Mouse (Mus musculus): ENCODE results near the gene Car1. TPM values are rescaled to one million over a fixed set of nuclear protein-coding genes. Genes with fewer than 3 reads are reported as not detected.
"Not testable (repeated sequence)": the region's sequence is repeated elsewhere in the genome, so short reads cannot be mapped to it uniquely, and the experiment has no call there.

The Car1 gene
- total RNA-seq (2021), result under 1 TPM in 1 of 2 experiments, not detected in 1; 0.33 TPM
- long read RNA-seq, experiment 1, partial matches to known transcripts, result 0 of 1 reads
- long read RNA-seq, experiment 1, other reads (novel, unspliced or antisense), result 1 of 1 reads
- long read RNA-seq, experiment 2, partial matches to known transcripts, result 0 of 5 reads
- long read RNA-seq, experiment 2, other reads (novel, unspliced or antisense), result 5 of 5 reads

GRCm38 (mm10) chr3:14808211-14808610, at the start of gene Car1:
Gene Car1 (minus strand): TSS chr3:14808368.
- no peak for DNase-seq

DNA sequence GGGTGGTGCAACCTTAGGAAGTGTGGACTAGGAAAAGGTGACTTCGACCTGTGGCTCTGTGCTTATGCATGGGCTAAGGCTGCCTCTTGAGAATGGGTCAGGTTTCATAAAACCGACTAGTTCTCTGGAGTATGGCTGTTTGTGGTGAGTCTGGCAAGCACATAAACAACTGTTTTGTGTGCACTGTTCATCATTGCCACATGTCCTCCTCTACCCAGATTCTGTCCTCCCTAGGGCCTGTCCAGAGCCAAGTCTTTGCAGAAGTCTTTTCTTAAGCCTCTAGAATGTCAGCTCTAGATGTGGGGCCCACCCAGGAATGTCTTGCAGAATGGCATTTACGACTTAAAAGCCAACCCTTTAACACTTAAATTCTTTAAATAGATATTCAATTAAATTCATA, 49.7 kb upstream of the Car1 start:
- DNase-seq, result no peak

GRCm38 (mm10) chr3:14854446-14854845, 46.3 kb upstream of the Car1 start:
- no peak for DNase-seq

- DNase-seq, result no peak
Observed at GRCm38 (mm10) chr3:14853966-14854365, 45.8 kb upstream of the Car1 start.

DNA sequence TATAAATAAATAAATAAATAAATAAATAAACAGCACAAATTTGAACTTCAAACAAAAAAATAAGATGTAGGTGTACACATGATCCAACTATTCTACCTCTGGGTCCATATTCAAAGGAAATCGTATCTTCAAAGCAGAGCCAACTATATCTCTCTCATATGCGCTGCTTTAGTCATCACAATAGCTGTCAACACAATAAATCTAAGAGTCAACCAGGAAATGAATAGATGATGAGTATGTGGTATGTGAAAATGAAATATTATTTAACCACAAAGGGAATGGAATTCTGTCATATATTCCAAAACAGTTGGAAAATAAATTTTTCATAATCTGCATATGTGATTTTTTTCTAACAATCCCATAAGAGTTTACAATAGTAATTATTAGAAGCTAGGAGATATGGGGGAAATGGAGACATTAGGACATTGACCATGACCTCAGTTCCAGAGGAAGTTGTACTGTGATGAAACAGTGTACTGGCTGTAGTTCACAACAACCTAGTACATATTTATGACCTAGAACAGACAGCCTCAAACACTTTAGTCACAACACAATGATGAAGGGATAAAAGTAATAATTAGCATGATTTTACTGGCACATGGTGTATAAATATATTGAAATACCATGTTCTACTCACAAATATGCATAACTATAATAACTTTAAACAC, 40.6 kb upstream of the Car1 start:
- no peak for DNase-seq

DNA sequence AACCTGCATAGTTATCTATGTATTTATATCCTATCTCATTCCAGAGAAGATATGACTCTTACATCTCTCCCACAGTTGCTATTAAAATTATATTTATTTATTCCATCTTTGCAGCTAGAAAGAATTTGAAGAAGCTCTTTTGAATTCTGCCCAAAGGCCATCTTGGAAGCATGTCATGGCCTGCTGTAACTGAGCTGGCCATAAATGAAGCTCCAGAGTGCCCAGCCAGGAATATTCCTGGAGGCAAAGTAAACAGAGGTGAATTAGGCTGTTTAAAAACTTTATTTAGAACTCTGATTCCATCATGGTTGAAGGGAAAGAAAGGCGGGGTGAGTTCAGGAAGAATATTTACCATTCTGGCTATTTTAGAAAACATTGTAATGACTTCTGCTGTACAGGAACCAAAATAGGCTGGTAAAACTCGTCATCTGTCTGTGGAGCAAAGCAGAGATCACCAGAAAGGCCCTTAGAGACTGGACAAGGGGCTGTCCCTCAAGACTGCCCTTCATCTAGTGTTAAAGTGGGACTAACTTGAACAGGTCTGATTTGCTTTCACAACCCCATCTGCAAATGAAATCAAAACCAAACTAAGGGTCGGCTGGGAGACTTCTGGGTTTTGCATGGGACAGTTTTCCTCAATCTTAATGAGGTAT, 31.4 kb upstream of the Car1 start:
- DNase-seq, result no peak

GRCm38 (mm10) chr3:14838936-14839335, 30.8 kb upstream of the Car1 start:
- DNase-seq, result no peak

- no peak for DNase-seq
Observed at GRCm38 (mm10) chr3:14832766-14833165, 24.6 kb upstream of the Car1 start.

GRCm38 (mm10) chr3:14831219-14831835, 23.2 kb upstream of the Car1 start:
- DNase-seq, result no peak

- no peak for DNase-seq
Observed at GRCm38 (mm10) chr3:14828896-14829295, 20.7 kb upstream of the Car1 start.

DNA sequence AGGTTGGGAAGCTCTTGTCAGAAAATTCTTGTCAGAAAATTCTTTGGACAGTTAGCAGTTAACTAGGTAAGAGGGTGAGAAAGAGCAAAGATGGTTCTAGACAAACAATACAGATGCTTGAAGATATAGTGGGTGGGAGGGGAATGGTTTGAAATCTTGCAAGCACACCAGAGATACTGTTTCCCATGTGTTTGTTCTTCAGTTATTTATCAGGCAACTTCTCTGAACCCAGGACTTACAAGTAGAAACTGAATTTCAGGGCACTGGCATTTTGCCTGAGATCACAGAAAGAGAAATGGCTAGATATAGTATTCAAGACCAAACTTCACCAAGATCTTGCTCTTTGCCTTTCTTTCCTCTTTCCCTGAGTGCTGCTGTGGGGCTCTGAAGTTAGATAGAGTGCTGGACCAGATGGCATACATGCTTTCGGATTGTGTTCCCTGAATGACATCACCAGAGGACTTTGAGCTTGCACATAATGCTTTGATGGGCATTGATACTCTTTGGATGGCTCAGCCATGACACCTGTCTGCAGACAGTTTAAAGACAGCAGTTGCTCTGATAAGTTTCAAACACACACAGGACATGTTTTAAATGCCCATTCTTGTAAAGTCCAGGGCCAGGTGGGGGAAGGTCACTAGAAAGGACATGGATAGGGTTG, 11.8 kb upstream of the Car1 start:
- no peak for DNase-seq

DNA sequence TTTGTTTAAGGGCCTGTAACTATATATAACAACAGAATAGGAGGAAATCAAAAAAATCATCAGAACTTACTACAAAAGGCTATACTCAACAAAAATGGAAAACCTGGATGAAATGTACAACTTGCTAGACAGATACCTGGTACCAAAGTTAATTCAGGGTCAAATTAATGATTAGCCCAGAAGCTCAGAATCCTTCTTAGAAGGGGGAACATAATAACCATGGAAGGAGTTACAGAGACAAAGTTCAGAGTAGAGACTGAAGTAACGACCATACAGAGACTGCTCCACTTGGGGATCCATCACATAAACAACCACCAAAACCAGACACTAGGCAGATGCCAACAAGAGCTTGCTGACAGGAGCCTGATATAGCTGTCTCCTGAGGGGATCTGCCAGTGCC, 7.2 kb upstream of the Car1 start:
- not testable (repeated sequence) for DNase-seq

DNA sequence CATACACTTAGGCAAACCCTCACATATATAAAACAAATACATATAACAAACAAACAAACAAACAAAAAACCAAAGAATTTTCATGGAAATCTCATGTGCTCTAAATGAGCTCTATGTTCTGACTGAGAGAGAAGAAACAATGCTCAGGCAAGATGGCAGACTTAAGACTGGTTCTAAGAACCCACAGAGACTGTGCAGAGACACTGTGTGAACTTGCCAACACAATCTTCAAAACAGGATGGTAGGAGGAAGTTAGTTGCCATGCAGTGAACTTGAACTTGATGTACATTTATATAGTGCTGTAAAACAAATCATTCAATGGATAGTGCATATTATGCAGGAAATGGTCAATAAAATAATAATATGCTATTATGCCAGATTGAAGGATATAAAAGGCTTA, 1.5 kb downstream of the Car1 start:
- DNase-seq, result no peak

DNA sequence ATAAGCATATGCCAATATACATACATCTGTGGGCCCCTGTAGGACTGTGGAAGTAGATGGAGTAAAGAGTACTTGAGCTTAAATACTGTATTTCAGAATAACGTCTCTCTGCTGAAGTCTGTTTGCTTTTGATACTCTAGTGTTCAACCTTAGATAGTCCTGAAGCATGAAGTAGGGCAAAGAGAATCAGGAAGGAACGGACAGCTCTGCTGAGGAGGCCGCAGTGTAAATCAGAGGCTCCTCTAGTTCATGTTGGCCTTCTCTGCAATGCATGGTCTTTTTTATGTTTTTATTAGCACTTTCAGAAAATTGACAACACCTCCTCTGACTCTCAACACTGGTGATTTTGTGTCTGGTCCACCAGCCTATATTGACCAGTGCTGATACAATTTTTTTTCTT, 2.2 kb downstream of the Car1 start:
- DNase-seq, result no peak

DNA sequence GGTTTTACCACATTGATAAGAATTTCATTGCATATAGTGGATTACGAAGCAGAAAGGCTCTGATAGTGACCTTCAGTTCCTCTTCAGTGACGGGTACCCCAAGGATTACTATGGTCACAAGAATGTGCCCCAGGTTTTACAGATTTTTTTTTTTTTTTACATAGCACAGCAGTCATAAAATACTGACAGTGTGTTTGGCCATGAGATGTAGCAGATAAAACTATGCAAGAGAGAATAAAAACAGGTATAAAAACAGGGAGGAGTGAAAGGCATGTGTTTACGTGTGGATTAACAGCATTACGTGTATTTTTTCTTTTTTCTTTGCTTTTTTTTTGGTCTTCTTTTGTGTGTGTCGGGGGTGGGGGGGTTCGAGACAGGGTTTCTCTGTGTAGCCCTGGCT, 3.3 kb downstream of the Car1 start:
- DNase-seq, result no peak

DNA sequence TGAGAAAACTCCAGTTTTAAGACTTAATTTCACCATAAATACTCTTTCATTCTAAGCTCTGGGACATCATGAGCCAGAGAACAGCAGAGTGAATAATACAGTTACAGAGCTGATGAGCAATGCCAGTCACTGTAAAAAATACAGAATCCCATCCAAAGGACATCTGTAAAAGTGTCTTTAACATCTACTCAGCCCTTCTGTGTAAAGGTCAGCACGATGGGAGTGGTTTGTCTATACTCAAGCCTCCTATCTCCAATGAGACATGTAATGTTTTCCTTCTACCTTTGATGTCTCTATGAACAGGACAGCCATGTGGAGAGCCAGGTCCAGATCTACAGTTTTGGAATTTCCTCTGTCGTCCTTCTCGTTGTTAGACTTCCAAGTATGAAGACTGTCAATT, 11.1 kb downstream of the Car1 start:
- no peak for DNase-seq

GRCm38 (mm10) chr3:14795292-14796020, 12.7 kb downstream of the Car1 start:
- DNase-seq, result no peak

DNA sequence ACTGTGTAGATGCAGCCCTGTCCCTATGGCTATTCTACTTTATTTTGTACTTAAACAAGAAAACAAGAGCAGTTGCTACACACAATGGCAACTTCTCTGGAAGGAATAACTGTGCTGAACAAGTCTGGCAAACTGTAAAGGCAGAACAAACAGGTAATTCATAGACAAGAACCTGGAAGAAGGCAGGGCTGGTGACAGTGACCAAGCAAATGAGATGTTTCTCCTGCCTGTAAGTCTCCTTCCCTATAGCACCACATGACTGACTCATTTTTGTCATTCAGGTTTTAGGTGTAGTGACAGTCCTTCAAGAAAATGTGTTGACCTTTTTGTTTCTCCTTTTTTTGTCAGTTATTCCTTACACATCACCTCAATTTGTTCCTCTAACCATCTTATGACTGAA, 16.1 kb downstream of the Car1 start:
- DNase-seq, result no peak

- peak; percentile 52 for DNase-seq
Observed at GRCm38 (mm10) chr3:14787607-14788006, 20.6 kb downstream of the Car1 start.

GRCm38 (mm10) chr3:14787136-14787535, 21.0 kb downstream of the Car1 start:
- DNase-seq, result no peak

GRCm38 (mm10) chr3:14786551-14787079, 21.6 kb downstream of the Car1 start:
- no peak for DNase-seq

- DNase-seq, result no peak
Observed at GRCm38 (mm10) chr3:14785353-14785752, 22.8 kb downstream of the Car1 start.
